Mouse (Mus musculus): ENCODE measurements around the gene Sppl2a.
"Not testable (repeated sequence)": the region's sequence is repeated elsewhere in the genome, so short reads cannot be mapped to it uniquely, and the experiment has no call there.

Gene Sppl2a

DNA sequence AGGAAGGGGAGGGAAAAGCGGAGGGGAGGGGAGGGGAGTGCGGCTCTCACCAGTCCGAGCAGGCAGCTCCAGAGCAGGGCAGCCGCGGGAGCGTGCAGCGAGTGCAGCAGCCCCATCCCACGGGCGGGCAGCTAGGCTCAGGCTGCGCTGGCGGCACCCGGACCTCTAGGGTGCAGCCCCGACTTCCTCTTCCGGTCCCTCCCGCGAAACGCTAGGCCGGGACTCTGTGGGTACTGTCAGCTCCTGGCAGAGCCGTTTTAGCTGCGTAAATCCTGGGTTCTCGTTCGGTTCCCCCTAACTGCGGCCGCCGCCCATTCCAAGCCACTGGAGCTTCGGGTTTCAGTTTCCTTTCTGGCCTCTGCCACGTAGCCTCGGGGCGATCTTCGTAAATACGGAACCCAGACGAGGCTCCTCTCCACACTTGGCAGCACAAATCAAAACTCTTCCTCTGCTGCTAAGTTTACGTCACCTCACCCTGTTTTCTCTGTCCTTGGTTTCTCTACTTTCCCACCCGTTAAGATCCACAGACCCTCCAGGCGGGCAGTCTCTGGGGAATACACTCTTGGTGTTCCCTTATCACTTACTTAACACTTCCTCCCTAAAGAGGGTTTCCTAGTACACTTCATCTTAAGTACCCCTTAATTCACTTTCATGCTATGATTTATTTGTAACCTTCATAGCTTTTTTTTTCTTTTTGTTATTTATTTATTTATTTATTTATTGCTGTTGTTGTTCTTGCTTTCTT is at the start of gene Sppl2a:
Sppl2a (minus strand) TSS at position 339 of the 745 bp plus-strand sequence.
- DNase-seq = peak; percentile 90 to 98

DNA sequence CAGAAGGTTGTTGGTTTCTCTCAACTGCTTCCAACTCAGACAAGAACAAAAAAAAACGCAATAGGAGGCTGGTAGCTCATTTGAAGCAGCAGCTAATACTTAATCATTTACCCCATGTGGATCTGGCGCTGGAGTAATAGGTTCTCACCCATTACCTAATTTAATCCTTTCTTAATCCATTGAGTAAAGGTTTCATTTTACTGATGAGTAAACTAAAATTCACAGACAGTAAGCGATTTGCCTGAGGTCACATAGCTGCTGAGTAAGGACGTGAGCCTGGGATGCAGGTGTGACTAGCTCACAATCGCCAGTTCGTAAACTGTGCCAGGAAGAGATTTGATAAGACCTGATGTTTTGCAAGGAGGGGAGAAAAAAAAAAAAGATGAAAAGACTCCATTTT is 44.4 kb upstream of the Sppl2a start:
- peak; percentile 20 to 56 for DNase-seq

DNA sequence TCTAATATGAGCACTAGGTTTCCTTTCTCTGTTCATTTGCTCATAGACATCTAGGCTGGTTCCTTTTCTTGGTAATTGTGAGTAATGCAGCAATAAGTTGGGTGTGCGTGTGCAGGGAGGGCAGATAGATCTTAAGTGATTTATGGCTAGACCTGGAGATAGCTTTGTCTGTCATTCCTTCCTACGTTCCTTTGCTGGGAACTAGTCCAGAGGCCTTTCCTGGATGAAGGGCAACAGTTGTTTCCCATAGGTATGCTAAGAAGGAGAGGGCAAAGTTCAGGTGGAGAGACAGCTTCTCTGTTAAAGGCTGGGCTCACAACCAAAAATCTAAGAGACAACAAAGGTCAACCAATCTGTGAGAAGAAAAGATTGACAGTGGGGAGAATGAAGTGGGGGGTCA is 28.7 kb upstream of the Sppl2a start:
- DNase-seq = peak; percentile 41 to 48

DNA sequence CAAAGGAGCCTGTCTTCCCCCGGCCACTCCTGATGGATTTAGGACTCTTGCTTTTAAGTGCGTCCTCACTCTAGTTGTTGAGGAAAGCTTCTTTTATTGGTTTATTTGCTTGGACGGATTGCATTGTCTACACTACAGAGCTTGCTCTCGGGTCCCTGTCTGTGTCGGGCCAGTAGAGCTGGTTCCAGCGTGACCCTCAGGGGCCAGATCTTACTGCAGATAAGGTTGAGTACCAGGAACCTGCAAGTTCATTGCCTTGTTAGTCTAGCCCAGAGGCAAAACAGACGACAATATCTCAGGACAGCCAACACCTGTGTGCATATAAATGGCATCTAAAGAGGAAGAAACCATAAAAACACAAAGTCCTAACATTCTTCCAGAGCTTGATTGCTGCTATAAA is 22.6 kb upstream of the Sppl2a start:
- peak; percentile 35 to 76 for DNase-seq

DNA sequence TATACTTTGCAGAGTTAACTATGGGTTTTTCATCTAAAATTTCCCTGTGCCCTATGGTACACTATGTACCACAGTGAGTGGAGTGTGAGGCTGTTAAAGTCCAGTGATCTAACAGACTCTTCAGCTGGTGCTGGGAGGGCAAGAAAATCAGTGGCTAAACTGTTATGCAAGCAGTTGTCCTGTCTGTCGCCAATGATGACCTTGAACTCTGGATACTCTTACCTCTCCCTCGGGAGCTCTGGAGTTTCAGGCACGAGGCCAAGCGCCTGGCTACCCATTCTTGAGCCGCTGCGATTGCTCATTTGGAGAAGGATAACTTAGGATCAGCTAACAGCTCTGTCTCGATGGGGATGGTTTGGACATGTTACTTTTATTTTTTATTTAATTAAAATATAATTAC is 18.1 kb upstream of the Sppl2a start:
- DNase-seq = peak; percentile 87 to 93

DNA sequence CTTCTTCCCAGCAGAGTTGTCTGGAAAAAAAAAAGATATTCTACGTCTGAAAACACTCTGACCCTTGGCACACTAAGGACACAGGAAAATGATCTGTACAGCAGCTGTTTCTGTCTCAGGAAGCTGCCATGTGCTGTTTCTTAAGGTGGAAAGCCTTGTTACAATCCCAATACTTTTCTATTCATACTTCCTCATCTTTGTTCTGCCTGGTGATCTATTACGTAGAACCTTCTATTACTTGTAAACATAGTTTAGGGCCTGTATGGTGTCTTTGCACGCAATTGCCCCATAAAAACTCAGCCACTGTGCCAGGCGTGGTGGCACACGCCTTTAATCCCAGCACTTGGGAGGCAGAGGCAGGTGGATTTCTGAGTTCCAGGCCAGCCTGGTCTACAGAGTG is 17.4 kb upstream of the Sppl2a start:
- DNase-seq = no peak

DNA sequence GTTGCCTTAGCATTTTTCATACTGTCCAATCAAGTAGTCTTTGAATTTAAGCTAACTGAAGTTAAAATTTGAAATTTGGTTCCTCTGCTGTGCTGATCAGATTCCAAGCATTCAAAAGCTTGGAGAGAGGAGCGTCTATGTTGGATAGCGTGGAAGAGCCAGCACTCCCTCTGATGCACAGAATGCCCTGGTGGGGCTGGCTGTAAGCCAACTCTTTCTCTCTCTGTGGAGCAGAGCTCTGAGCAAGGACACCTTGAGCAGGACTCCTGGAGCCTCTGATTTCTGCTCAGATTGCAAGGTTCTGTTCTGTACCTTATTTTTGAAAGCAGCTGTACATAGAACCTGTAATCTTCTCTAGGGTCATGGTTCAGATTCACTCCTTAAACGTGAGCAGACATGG is 16.8 kb upstream of the Sppl2a start:
- peak; percentile 73 to 81 for DNase-seq

DNA sequence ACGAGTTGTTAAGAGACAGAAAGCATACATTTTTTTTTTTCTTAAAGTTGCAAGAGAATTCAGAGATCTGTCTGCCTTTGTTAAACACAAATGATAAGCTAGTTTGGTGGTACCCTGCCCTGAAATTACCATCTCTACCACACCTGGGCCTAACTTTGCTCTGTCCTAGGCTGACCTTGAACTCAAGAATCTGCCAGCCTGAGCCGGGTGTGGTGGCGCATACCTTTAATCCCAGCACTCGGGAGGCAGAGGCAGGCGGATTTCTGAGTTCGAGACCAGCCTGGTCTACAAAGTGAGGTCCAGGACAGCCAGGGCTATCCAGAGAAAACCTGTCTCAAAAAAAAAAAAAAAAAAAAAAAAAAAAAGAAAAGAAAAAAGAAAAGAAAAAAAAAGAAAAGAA is 16.3 kb upstream of the Sppl2a start:
- DNase-seq = not testable (repeated sequence)

DNA sequence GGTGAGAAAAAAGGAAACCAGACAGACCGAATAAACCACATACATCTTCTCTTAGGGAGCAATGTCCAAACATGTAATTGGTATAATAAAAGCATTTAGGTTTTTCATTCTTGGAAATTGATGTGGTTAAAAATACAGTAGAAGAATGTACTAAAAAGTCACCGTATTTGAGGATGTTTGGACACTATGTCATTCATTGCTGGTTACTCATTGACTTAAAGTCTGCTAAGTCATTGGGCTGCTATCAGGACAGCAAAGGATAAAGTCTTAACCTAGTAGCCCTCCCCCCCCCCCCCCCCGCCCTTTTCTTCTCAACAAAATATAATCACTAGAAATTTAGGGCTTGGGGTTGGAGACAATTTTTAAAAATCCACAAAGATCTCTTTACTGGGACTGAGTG is 15.2 kb upstream of the Sppl2a start:
- no peak for DNase-seq

DNA sequence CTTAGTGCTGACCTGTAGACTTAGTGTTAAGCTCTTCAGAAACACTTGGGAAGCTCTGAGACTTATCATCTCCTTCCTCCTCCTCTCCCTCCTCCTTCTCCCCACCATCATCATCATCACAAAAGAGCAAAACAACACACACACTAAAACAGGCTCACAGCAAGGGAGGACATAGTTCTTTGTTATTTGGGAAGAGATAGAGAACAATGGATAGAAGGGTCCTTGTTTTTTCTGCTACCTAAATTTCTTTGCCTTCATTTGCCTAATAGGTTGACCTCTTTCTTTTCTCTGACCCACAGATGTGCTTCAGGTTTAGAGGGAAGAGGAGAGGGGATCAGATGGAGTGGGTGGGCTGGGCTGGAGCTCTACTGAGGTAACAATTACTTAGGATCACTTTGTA is 14.6 kb upstream of the Sppl2a start:
- no peak for DNase-seq

DNA sequence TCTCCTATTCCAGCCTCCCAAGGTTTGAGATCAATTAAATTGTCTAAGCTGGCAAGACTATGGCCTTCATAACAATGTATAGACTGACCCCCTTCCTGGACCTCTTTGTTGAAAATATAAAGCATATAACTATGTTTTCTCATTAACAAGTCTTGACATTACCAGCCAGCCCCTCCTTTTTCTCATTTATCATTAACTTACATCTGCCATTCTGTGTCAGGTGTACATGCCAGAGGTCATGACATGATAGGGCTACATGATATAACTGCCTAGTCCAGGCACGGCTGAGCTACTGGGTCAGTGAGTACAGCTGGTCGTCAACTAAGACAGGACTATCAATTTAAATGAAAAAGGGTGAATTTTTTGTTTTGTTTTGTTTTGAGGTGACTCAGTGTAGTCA is 10.2 kb upstream of the Sppl2a start:
- DNase-seq = no peak

DNA sequence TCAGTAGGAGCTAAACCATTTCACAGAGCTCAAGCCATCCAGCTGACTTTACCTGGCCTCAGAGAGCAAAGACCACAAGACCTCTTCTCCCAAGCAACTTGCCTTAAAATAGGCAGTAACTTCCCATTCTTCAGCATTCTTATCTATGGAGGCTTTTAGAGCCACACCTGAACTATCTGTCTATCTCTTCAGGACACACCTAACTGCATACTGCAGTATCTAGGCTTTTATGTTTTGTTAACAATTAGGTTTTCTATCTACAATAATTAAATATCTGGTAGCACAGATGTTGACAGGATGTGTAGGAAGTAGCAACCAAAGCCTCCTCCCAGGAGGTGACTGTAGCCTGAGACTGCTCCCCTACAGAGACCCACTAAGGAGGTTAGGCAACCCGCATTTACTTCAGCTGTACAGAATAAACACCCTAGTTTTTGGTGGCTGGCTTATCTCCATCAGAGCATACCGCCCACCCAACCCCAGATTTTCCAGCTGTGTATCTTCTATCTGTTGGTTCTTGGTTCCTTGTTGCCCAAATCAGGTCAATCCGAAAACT is 7.4 kb upstream of the Sppl2a start:
- no peak for DNase-seq

DNA sequence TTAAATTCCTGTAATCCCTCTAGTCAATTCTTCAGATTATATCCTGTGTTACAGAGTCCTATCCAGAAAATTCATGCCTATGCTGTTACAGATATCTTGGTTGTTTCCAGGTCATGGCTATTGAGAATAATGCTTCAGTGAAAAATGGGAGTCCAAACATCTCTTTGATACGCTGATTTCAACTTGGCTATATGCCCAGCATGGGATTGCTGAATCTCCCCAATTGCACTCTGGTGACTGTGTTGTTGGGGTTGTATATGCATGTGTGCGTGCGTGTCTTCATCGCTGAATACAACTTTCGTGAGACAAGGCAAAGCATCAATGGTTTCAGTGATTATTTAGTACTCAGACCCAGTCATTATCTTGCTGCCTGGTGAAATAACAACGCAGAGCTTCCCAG is 5.0 kb upstream of the Sppl2a start:
- DNase-seq = no peak

DNA sequence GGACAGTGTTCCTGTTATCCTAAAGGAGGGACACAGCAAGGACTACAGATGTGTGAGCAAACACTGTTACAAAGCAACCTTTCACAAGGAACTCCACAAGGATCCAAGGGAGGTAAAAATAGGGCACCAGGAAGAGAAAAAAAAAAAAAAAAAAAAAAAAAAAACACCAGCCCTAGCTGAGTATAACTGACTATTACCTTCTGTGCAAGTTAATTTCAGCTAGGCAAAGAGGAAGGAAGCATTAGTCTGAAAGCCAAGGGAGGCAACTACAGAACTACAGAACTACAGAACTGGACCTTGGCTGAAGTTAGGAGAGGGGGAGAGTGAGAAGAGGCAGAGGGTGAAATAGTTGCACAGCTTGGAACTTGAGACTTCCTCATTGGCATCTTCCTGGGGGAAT is 886 bp upstream of the Sppl2a start:
- DNase-seq = no peak

DNA sequence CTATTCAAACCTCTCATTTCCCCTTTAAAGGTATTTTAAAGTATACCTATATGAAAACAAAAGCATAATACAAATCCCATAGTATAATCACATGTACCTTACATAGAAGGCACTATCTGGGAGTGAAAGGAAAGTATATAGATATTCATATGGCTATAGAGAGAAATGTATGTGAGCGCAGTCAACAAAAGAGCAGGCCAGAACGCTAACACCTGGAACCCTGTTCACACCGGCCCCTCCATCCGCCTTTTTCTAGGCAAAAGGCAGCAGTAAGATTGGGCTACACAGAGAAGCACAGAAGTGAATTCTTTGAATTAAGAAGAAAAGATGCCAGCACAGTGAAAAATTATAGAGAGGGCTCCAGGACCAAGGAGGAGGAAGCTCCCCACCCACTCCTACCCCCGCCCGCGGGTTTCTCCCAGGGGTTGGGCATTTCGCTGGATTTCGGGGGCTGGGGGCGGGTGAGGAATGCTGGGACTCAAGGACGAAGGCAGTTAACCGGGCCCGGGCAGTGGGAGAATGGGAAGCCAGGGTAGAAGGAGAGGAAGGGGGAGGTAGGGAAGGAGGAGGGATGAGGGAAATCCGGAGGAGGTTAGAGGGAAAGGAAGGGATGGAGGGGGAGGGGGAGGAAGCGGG is 656 bp downstream of the Sppl2a start:
- DNase-seq = no peak

DNA sequence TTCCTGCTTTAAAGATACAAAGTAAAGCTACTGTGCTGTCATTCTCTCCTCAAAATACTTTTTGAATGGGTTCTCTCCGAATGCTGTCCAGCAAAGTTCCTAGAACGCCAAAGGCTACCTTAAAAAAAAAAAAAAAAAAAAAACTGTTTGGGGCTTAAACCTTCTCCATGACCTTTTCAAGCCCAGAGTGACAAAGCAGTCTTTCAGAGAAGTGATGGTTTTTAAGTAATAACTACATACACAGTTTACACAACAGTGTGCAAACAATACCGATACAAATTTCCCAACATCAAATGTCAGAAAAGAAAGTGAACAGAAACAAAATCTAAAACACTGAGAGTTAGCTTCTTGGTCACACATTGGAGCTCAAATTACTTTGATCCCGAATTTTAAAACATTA is 1.3 kb downstream of the Sppl2a start:
- DNase-seq = no peak

DNA sequence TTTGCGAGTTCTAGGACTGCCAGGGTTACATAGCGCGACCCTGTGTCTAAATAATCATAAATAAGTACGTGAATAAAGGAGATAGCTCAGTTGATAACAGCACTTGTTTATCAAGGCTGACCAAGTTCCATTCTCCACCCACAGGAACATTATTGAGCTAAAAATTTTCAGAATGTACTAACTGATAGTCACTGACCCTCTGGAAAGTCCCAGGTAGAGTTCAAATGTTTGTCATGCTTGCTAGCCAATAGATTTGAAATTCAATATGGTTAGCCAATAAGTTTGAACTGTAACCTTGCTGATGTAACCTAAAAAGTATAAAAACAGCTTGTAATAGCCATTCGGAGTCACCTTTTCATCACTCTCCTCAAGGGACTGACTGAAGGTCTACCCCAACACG is 4.4 kb downstream of the Sppl2a start:
- DNase-seq = no peak

DNA sequence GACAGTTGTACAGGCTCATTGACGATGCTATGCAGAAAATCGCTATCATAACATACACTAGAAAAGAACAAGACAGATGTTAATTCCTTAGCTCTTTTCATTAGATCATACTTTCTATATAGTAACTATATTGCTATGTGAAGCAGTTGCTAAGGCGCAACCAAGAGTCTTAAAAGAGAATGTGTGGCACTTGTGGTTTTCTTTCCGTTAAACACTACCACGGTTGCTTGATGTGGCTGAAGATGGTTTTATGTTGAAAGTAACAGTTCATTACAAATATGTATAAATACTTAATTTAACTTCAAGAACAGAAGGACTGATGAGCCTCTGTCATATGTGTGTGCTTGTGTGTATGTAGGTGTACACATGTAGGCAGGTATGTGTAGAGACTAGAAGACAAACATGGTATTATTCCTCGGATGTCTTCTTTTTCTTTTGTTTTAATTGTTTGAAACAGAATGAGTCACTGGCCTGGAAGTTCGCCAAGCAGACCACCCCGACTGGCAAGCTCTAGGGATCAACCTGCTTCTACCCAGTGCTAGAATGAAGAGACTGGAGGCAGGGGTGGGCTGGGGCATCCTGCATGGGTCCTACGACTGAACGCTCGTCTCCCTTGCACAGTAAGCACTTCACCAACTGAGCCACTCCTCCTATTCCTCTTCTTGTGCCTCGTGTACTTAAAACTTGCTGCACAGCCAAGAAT is 12.5 kb downstream of the Sppl2a start:
- DNase-seq = no peak

DNA sequence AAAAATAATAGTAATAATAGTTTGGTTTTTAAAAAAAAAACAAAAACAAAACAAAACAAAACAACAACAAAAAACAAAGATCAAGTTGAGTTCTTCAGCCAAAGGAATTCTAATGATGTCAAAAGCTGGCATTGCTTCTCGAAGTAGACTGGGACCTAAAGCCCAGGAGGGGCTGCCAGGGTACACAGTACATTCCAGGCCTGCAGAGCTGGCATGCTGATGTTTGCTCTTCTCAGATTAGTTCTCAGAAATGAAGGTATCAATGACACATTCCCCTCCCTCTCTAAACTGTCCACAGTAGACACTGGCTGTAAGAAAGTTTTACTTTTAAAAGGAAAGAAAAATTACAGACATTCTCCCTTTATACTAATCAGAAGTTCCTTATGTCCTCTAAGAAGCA is 16.8 kb downstream of the Sppl2a start:
- DNase-seq = no peak

DNA sequence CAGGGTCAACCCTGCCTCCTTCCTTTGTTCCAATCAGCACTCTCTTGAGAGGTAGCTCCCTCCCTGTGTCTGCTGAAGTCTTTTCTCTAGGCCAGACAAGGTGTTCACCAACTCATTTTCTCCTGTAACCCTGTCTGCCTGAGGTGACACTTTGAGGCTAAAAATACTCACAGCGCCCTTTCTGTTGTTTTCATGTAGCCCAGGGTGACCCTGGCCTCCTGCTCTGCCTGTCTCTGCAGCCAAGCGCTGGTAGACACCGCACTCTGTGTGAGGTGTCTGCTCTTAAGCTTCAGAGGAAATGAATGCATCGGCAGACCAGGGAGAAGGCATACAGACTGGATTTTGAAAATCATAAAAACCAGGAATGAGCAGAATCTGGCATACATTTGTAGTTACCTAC is 18.9 kb downstream of the Sppl2a start:
- DNase-seq = no peak

DNA sequence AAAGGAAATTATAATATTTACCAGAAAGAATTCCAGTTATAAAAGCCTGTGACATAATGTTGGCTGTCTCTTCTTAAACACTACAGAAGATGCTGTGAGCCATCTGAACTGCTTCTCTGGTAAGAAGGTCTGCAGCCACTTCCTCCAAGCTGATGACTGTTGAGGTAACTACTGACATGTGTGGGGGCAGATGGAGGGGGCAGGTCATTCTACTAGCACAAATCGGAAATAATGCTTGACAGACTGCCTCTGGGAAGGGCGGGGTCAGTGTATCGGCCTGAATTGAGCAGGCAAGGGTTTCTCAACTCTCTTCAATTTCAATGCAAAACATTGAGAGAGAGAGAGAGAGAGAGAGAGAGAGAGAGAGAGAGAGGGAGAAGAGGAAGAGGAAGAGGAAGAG is 28.9 kb downstream of the Sppl2a start:
- DNase-seq = no peak

DNA sequence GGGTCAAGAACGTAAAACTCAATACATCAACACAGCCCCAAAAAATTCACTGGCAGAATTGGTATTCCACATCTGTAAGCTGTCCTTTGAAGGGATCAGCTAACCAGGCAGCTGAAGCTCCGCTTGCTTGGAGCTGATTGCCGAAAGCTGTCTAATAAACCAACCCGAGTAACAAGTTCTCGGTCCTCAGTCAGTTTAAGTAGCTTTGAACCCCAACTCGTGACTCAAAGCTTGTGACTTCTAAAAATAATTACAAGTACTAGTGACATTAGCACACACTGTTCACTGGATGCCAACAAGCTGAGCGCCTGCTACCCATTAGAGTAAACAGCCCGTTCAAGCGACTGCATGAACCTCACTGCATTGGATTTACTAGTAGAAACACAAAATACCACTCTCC is 35.5 kb downstream of the Sppl2a start:
- DNase-seq = peak; percentile 53 to 81

DNA sequence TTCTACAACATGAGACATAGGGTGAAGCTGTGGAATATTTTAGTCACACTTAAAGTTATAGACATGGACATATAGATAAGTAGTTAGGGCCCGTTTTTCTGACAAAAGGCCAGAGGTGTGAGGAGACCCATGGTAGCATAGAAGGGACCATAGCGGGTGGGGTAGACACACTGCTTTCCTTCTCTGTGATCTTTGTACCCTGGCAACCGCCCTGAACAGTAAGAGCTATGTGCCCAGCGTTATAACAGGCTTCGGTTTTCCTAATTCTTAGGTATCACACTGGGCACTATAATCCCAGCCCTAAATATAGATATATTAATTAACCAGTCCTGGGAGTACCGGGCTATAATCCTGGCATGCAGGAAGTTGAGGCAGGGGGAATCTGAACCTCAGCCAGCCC is 36.1 kb downstream of the Sppl2a start:
- DNase-seq = peak; percentile 62 to 71

DNA sequence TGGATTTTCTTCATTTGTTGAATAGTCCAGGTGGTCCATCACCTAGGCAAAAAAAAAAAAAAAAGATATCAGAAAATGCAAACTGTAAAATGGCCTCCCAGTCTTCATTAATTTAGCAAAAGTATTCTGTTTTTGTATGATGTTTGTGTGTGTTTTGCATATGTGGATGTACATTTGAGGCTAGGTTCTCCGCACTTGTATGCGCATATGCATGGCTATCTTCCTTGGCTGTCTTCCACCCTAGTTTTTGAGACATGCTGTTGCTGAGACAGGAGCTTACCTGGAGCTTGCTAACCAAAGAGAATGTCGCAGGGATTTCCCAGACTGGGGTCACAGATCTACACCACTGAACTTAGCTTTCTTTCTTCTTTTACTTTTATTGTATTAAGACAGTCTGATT is 38.8 kb downstream of the Sppl2a start:
- DNase-seq = no peak

All from kidney, postnatal 25 days (tissue).